Mouse (Mus musculus) intestine, postnatal 0 days (tissue): ENCODE data around the gene Tet3. TPM values are rescaled to one million over a fixed set of nuclear protein-coding genes. Genes with fewer than 3 reads are reported as not detected.

Experiments used
- ATAC-seq: fragments of 200-750 bp; cut with Nextera tagmentation; 2 replicates; pipeline ENCODE4 v1.8.0; 2017; ENCODE audit warnings: mild to moderate bottlenecking, moderate TSS enrichment, moderate library complexity
- H3K27ac ChIP-seq: fragments of 300-500 bp; sonication (generic); 2 replicates; pipeline ENCODE4 v1.5.1; 2014; ENCODE audit warnings: mild to moderate bottlenecking, low read depth, low read length, moderate library complexity
- H3K27me3 ChIP-seq: fragments of 300-500 bp; sonication (generic); replicated peaks from 2 replicates; pipeline ENCODE4 v1.6.1; 2014; ENCODE audit warnings: low read length, mixed read lengths; ENCODE audit not compliant: control insufficient read depth, insufficient read depth
- H3K36me3 ChIP-seq: fragments of 300-500 bp; sonication (generic); 2 replicates; pipeline ENCODE4 v1.6.1; 2014; ENCODE audit warnings: mild to moderate bottlenecking, moderate library complexity; ENCODE audit not compliant: control insufficient read depth, insufficient read depth
- H3K4me1 ChIP-seq: fragments of 300-500 bp; sonication (generic); replicated peaks from 2 replicates; pipeline ENCODE4 v1.6.1; 2014; ENCODE audit warnings: antibody characterized with exemption, low read length, mixed read lengths; ENCODE audit not compliant: control insufficient read depth, insufficient read depth
- H3K4me2 ChIP-seq: fragments of 300-500 bp; sonication (generic); replicated peaks from 2 replicates; pipeline ENCODE4 v1.6.1; 2014; ENCODE audit warnings: low read depth, mild to moderate bottlenecking, moderate library complexity
- H3K4me3 ChIP-seq: fragments of 300-500 bp; sonication (generic); 2 replicates; pipeline ENCODE4 v1.5.1; 2014; ENCODE audit warnings: low read depth, low read length
- H3K9ac ChIP-seq: fragments of 300-500 bp; sonication (generic); 2 replicates; pipeline ENCODE4 v1.6.1; 2014; ENCODE audit warnings: mild to moderate bottlenecking, low read depth, low read length
- H3K9me3 ChIP-seq: fragments of 300-500 bp; sonication (generic); 2 replicates; pipeline ENCODE4 v1.6.1; 2016; ENCODE audit warnings: mixed run types; ENCODE audit not compliant: control insufficient read depth
- CTCF ChIP-seq: sonication (generic); IDR thresholded peaks from 2 replicates; pipeline ENCODE4 v1.5.1; 2016; ENCODE audit warnings: low read depth, mild to moderate bottlenecking, control low read depth, antibody characterized with exemption, moderate library complexity
- WGBS: fragments of 180-500 bp; shearing (Covaris S2); extraction: QIAGEN DNeasy Blood & Tissue Kit; methylation state at CpG from one replicate; pipeline ENCODE4 v1.1.7; 2014; 5-methylcytosine and 5-hydroxymethylcytosine counted together
- polyA plus RNA-seq: library from polyadenylated mRNA; unstranded; fragments of >200 nt; fragmentation: Nextera tagmentation; extraction: Ambion mirVana; gene quantifications from 2 replicates; pipeline ENCODE4 v1.2.1, GENCODE M21; 2015

The Tet3 gene
- polyA plus RNA-seq, 1 experiment from 2014 or later, result 28.1 TPM

- Histone ChIP-seq H3K9ac (no peak overlapping the region), H3K4me2 (no peak overlapping the region), H3K27ac (peak overlapping the region; percentile 41; the same call in 1 of the 2 replicates), H3K36me3 (peaks cover 19% of the 10 kb centered on the region; the same call in 1 of the 2 replicates), H3K9me3 (no peaks in the 10 kb centered on the region), H3K4me3 (no peak overlapping the region), H3K4me1 (peaks cover 11% of the 10 kb centered on the region), H3K27me3 (no peaks in the 10 kb centered on the region)
- TF ChIP-seq CTCF, result no peak
- peak; percentile 44 for ATAC-seq
- WGBS, result 28% methylated on average over 5 of the region's 5 CpGs
Measured at GRCm38 (mm10) chr6:83427968-83428731, 30.7 kb downstream of the Tet3 start.

- Histone ChIP-seq H3K4me2 (no peak overlapping the region), H3K4me1 (peaks cover 17% of the 10 kb centered on the region; the same call in 1 of the 2 replicates), H3K4me3 (no peak overlapping the region), H3K27ac (no peak overlapping the region), H3K9me3 (no peaks in the 10 kb centered on the region), H3K9ac (no peak overlapping the region), H3K27me3 (no peaks in the 10 kb centered on the region), H3K36me3 (peaks cover 19% of the 10 kb centered on the region; the same call in 1 of the 2 replicates)
- no peak for TF ChIP-seq CTCF
- no peak for ATAC-seq
- 57% methylated on average over 6 of the region's 6 CpGs for WGBS
Measured at GRCm38 (mm10) chr6:83427512-83427911, 31.4 kb downstream of the Tet3 start.

GRCm38 (mm10) chr6:83426576-83426975 lies 32.3 kb downstream of the Tet3 start:
- no peaks in the 10 kb centered on the region for H3K9me3 ChIP-seq
- no peak overlapping the region for H3K4me3 ChIP-seq
- no peak overlapping the region for H3K27ac ChIP-seq
- no peak overlapping the region for H3K9ac ChIP-seq
- no peak for TF ChIP-seq CTCF
- peaks cover 18% of the 10 kb centered on the region; the same call in 1 of the 2 replicates for H3K4me1 ChIP-seq
- H3K36me3 ChIP-seq, result peaks cover 19% of the 10 kb centered on the region; the same call in 1 of the 2 replicates
- no peak for ATAC-seq
- 98% methylated on average over 3 of the region's 3 CpGs for WGBS
- H3K4me2 ChIP-seq, result no peak overlapping the region
- no peaks in the 10 kb centered on the region for H3K27me3 ChIP-seq

- peak overlapping the region; percentile 87 for H3K27ac ChIP-seq
- 70% methylated on average over 4 of the region's 4 CpGs for WGBS
Measured at GRCm38 (mm10) chr6:83424053-83424404, 34.9 kb downstream of the Tet3 start.

GRCm38 (mm10) chr6:83423400-83424052 lies 35.4 kb downstream of the Tet3 start:
- no peak for TF ChIP-seq CTCF
- Histone ChIP-seq H3K27ac (peak overlapping the region; percentile 87), H3K4me1 (peaks cover 35% of the 10 kb centered on the region), H3K9ac (no peak overlapping the region), H3K9me3 (no peaks in the 10 kb centered on the region), H3K4me3 (no peak overlapping the region), H3K4me2 (no peak overlapping the region), H3K36me3 (peaks cover 15% of the 10 kb centered on the region; the same call in 1 of the 2 replicates), H3K27me3 (no peaks in the 10 kb centered on the region)
- ATAC-seq, result no peak
- 42% methylated on average over 8 of the region's 8 CpGs for WGBS

More at GRCm38 (mm10) chr6:83424053-83424404, 34.9 kb downstream of the Tet3 start:
- H3K27me3 ChIP-seq, result no peaks in the 10 kb centered on the region
- no peaks in the 10 kb centered on the region for H3K9me3 ChIP-seq
- H3K36me3 ChIP-seq, result peaks cover 15% of the 10 kb centered on the region; the same call in 1 of the 2 replicates
- no peak overlapping the region for H3K4me3 ChIP-seq
- H3K4me1 ChIP-seq, result peaks cover 32% of the 10 kb centered on the region; the same call in 1 of the 2 replicates
- H3K9ac ChIP-seq, result no peak overlapping the region
- H3K4me2 ChIP-seq, result no peak overlapping the region
- ATAC-seq, result no peak
- TF ChIP-seq CTCF, result no peak
